Comparison of ENCODE assay signal across 14 mouse cellular contexts in genomic region chr10:123191038-123191437, GRCm38 (mm10). TPM values are rescaled to one million over a fixed set of nuclear protein-coding genes. Genes with fewer than 3 reads are reported as not detected.
DNase-seq lines count a peak whose midpoint lies in the region; ATAC-seq and TF ChIP-seq lines count a peak whose summit lies in the region.
"Had no signal": no experiment of that assay in that cellular context is flagged by ENCODE, and none has a peak within 500 bp of the region (broad histone marks: within the 10 kb centered on the region; RNA-seq: fewer than 3 reads in every experiment).

No protein-coding gene starts in this region.

- H3K9ac ChIP-seq in heart, postnatal 0 days (replicated peaks; ENCODE audit: low read depth, low read length): 0 out of 2 replicates have a peak overlapping the region, but pooled peaks have one; percentile 20
- H3K9ac ChIP-seq: forebrain, embryonic 15.5 days; hindbrain, embryonic 14.5 days had no signal

- no peaks in the 10 kb centered on the region for H3K27me3 ChIP-seq in heart, embryonic 10.5 days (ENCODE audit: insufficient read depth, poor library complexity, severe bottlenecking)
- no peaks in the 10 kb centered on the region for H3K27me3 ChIP-seq in heart, postnatal 0 days (ENCODE audit: control insufficient read depth, insufficient read depth, low read length)
- H3K27me3 ChIP-seq: forebrain, embryonic 15.5 days had no signal

- H3K27ac ChIP-seq in heart, embryonic 10.5 days: 0 out of 2 replicates have a peak overlapping the region, but pooled peaks have one; percentile 25
- peak overlapping the region; percentile 13; the same call in 1 of the 2 replicates for H3K27ac ChIP-seq in heart, postnatal 0 days (ENCODE audit: low read depth)
- H3K27ac ChIP-seq: forebrain, embryonic 15.5 days; hindbrain, embryonic 14.5 days had no signal

- H3K4me3 ChIP-seq in heart, embryonic 10.5 days: no peak overlapping the region
- H3K4me3 ChIP-seq in lung, adult 2 months (replicated peaks; ENCODE audit: extremely low read depth, low read depth, low read length): no peak overlapping the region
- no peak overlapping the region for H3K4me3 ChIP-seq in heart, postnatal 0 days (ENCODE audit: low read depth, low read length)
- H3K4me3 ChIP-seq: forebrain, embryonic 15.5 days had no signal

- no peaks in the 10 kb centered on the region for H3K36me3 ChIP-seq in heart, embryonic 10.5 days
- no peaks in the 10 kb centered on the region for H3K36me3 ChIP-seq in heart, postnatal 0 days (replicated peaks; ENCODE audit: control insufficient read depth, insufficient read depth, low read length)
- H3K36me3 ChIP-seq: forebrain, embryonic 15.5 days had no signal

- no peaks in the 10 kb centered on the region for H3K9me3 ChIP-seq in heart, embryonic 10.5 days
- H3K9me3 ChIP-seq in heart, postnatal 0 days (replicated peaks; ENCODE audit: control insufficient read depth, low read length): no peaks in the 10 kb centered on the region
- H3K9me3 ChIP-seq: forebrain, embryonic 15.5 days had no signal

- DNase-seq in heart, embryonic 10.5 days (ENCODE audit: low spot score): no peak
- no peak for DNase-seq in heart, postnatal 36 days
- no peak for DNase-seq in lung, adult 2 months
- DNase-seq in lung, postnatal 14 days: no peak
- peak; percentile 39 for DNase-seq in heart, postnatal 0 days (ENCODE audit: low spot score)
- no peak for DNase-seq in ovary, postnatal 14 days (ENCODE audit: low spot score)
- DNase-seq: cerebellum, adult 9-10 months; embryo, embryonic 11 days; gastrocnemius, postnatal 25 days; kidney, adult 18-20 months; lung, postnatal 4 days had no signal

- H3K4me1 ChIP-seq in heart, embryonic 10.5 days: peaks cover 39% of the 10 kb centered on the region
- H3K4me1 ChIP-seq in lung, adult 2 months (ENCODE audit: control insufficient read depth, insufficient read depth, low read length): peaks cover 15% of the 10 kb centered on the region
- peaks cover 21% of the 10 kb centered on the region for H3K4me1 ChIP-seq in heart, postnatal 0 days (ENCODE audit: control insufficient read depth, insufficient read depth)

- no peak overlapping the region for H3K4me2 ChIP-seq in heart, postnatal 0 days (ENCODE audit: low read depth, low read length)
- H3K4me2 ChIP-seq: forebrain, embryonic 15.5 days; hindbrain, embryonic 14.5 days had no signal

- TF ChIP-seq CTCF in lung, adult 2 months (IDR thresholded peaks at IDR 0.05; ENCODE audit: insufficient read depth, low read length): 0 out of 2 replicates have a peak, but pooled peaks have one; percentile 2
- TF ChIP-seq CTCF in heart, postnatal 0 days (IDR thresholded peaks at IDR 0.05; ENCODE audit: low read depth): peak; percentile 17; the same call in 1 of the 2 replicates

- 65% methylated on average over 6 of the region's 6 CpGs for WGBS in heart, embryonic 10.5 days
- WGBS in lung, adult 2 months: 63% methylated on average over 6 of the region's 6 CpGs
- 51% methylated on average over 6 of the region's 6 CpGs for WGBS in heart, postnatal 0 days

- intact Hi-C loops in heart, postnatal 36 days (cut with DNase I): no loop called here

- ATAC-seq in heart, postnatal 0 days (ENCODE audit: insufficient read depth, low read depth): peak; percentile 67
- no peak for ATAC-seq in cerebellum, adult (ENCODE audit: insufficient number of reproducible peaks, low FRiP score, low TSS enrichment)
- ATAC-seq: forebrain, embryonic 15.5 days had no signal

- TF ChIP-seq POLR2A in lung, adult 2 months (IDR thresholded peaks at IDR 0.05; ENCODE audit: borderline replicate concordance, extremely low read depth, low read depth, low read length): no peak

- TF ChIP-seq EP300 in heart, postnatal 0 days (IDR thresholded peaks at IDR 0.05; ENCODE audit: low read depth): no peak

RNA-seq across cellular contexts. Expression of gene Usp15, which starts 5.8 kb away (rescaled TPM):
- 79.9 and 87.6 TPM in 2 replicates for polyA plus RNA-seq in heart, embryonic 10.5 days (2016; fragmentation: Nextera tagmentation; extraction: Ambion mirVana)
- 100 to 1,000 TPM in 1 of 2 experiments, 10 to 100 TPM in 1; 89.0 to 105 TPM for total RNA-seq in heart, postnatal 36 days (2021)
- polyA plus RNA-seq in lung, adult 2 months (2012; rRNA removed): 4.3 and 8.1 TPM in 2 replicates
- total RNA-seq in heart, postnatal 0 days (2014; rRNA removed; ENCODE audit: low replicate concordance): 28.0 and 34.3 TPM in 2 replicates
- 51.5 and 56.5 TPM in 2 replicates for polyA plus RNA-seq in heart, postnatal 0 days (2015; fragmentation: Nextera tagmentation; extraction: Ambion mirVana)
